Mouse (Mus musculus): ENCODE measurements around the gene Tspan31.
"Not testable (repeated sequence)": the region's sequence is repeated elsewhere in the genome, so short reads cannot be mapped to it uniquely, and the experiment has no call there.

The Tspan31 gene

GRCm38 (mm10) chr10:127068360-127069038 is 1.6 kb downstream of the Tspan31 start:
- in situ Hi-C loops (cut with MboI; ENCODE audit: unreplicated experiment in 2 of 2) = no loop called here

GRCm38 (mm10) chr10:127066519-127067018 is 3.5 kb downstream of the Tspan31 start:
- in situ Hi-C loops (cut with MboI; ENCODE audit: unreplicated experiment in 2 of 2) = no loop called here

- in situ Hi-C loops (cut with MboI; ENCODE audit: unreplicated experiment in 2 of 2) = no loop called here
These were observed 4.1 kb downstream of the Tspan31 start for GRCm38 (mm10) chr10:127065981-127066380.

- in situ Hi-C loops (cut with MboI; ENCODE audit: unreplicated experiment in 2 of 2) = no loop called here
These were observed 5.9 kb downstream of the Tspan31 start for GRCm38 (mm10) chr10:127063913-127064870.

GRCm38 (mm10) chr10:127063239-127063872 is 6.7 kb downstream of the Tspan31 start, which contains the start of gene Cdk4:
TSS of gene Cdk4 (plus strand) at chr10:127063534.
- in situ Hi-C loops (cut with MboI; ENCODE audit: unreplicated experiment in 2 of 2) = no loop called here

GRCm38 (mm10) chr10:127062503-127062902 is 7.6 kb downstream of the Tspan31 start:
- in situ Hi-C loops (cut with MboI; ENCODE audit: unreplicated experiment in 2 of 2) = no loop called here

- in situ Hi-C loops (cut with MboI; ENCODE audit: unreplicated experiment in 2 of 2) = not testable (repeated sequence)
These were observed 8.0 kb downstream of the Tspan31 start for GRCm38 (mm10) chr10:127062101-127062500.

GRCm38 (mm10) chr10:127061513-127061912 is 8.6 kb downstream of the Tspan31 start:
- in situ Hi-C loops (cut with MboI; ENCODE audit: unreplicated experiment in 2 of 2) = no loop called here

- in situ Hi-C loops (cut with MboI; ENCODE audit: unreplicated experiment in 2 of 2) = no loop called here
These were observed 9.0 kb downstream of the Tspan31 start for GRCm38 (mm10) chr10:127061085-127061484.

GRCm38 (mm10) chr10:127059968-127060916 is 9.8 kb downstream of the Tspan31 start, which contains the start of gene March9:
TSS of gene March9 (minus strand) at chr10:127060184.
- in situ Hi-C loops (cut with MboI; ENCODE audit: unreplicated experiment in 2 of 2) = no loop called here

GRCm38 (mm10) chr10:127059174-127059967 is 10.7 kb downstream of the Tspan31 start:
- in situ Hi-C loops (cut with MboI; ENCODE audit: unreplicated experiment in 2 of 2) = no loop called here

- in situ Hi-C loops (cut with MboI; ENCODE audit: unreplicated experiment in 2 of 2) = no loop called here
These were observed 11.4 kb downstream of the Tspan31 start for GRCm38 (mm10) chr10:127058708-127059107.

- in situ Hi-C loops (cut with MboI; ENCODE audit: unreplicated experiment in 2 of 2) = no loop called here
These were observed 11.9 kb downstream of the Tspan31 start for GRCm38 (mm10) chr10:127058161-127058560.

GRCm38 (mm10) chr10:127056490-127056889 is 13.6 kb downstream of the Tspan31 start:
- in situ Hi-C loops (cut with MboI; ENCODE audit: unreplicated experiment in 2 of 2) = no loop called here

- in situ Hi-C loops (cut with MboI; ENCODE audit: unreplicated experiment in 2 of 2) = no loop called here
These were observed 14.7 kb downstream of the Tspan31 start for GRCm38 (mm10) chr10:127055406-127055805.

- in situ Hi-C loops (cut with MboI; ENCODE audit: unreplicated experiment in 2 of 2) = no loop called here
These were observed 15.4 kb downstream of the Tspan31 start for GRCm38 (mm10) chr10:127054646-127055045.

GRCm38 (mm10) chr10:127050119-127050474 is 20.0 kb downstream of the Tspan31 start:
- in situ Hi-C loops (cut with MboI; ENCODE audit: unreplicated experiment in 2 of 2) = no loop called here

GRCm38 (mm10) chr10:127049395-127050118 is 20.5 kb downstream of the Tspan31 start:
- in situ Hi-C loops (cut with MboI; ENCODE audit: unreplicated experiment in 2 of 2) = no loop called here

All from v-Abl transformed pro-B cells (cell line).